Mouse (Mus musculus): ENCODE measurements around the gene Bcl7c. TPM values are rescaled to one million over a fixed set of nuclear protein-coding genes. Genes with fewer than 3 reads are reported as not detected.

Gene Bcl7c
- polyA plus RNA-seq, 1 experiment, result 94.7 TPM

GRCm38 (mm10) chr7:127707045-127707956 lies 1.4 kb downstream of the Bcl7c start:
- Histone ChIP-seq H3K79me2 (ENCODE audit: control insufficient read depth, insufficient read depth) (peaks cover 17% of the 10 kb centered on the region), H3K27me3 (ENCODE audit: control insufficient read depth, insufficient read depth, insufficient read length) (no peaks in the 10 kb centered on the region), H3K4me3 (peak overlapping the region; percentile 35), H3ac (ENCODE audit: control insufficient read depth, insufficient read length) (peak overlapping the region; percentile 52), H3K4me2 (ENCODE audit: low read depth) (peak overlapping the region; percentile 87), H3K36me3 (ENCODE audit: control insufficient read depth, insufficient read depth) (peaks cover 7% of the 10 kb centered on the region)
- TF ChIP-seq SRF (IDR thresholded peaks at IDR 0.05; ENCODE audit: control insufficient read depth, insufficient read length, low read depth), result no peak

GRCm38 (mm10) chr7:127705706-127706105 lies 3.0 kb downstream of the Bcl7c start:
- no peak overlapping the region for H3ac ChIP-seq (ENCODE audit: control insufficient read depth, insufficient read length)
- H3K36me3 ChIP-seq (ENCODE audit: control insufficient read depth, insufficient read depth), result peaks cover 11% of the 10 kb centered on the region
- TF ChIP-seq MYOD1 (IDR thresholded peaks at IDR 0.05; ENCODE audit: control insufficient read depth in 1 of 3, insufficient read length in 2 of 3, low read depth in 2 of 3), result no peak
- TF ChIP-seq CEBPB (IDR thresholded peaks at IDR 0.05; ENCODE audit: insufficient read depth, poor library complexity, severe bottlenecking), result no peak
- no peak for TF ChIP-seq POLR2AphosphoS2 (IDR thresholded peaks at IDR 0.05; ENCODE audit: insufficient read length, low read depth)
- TF ChIP-seq TCF3 (IDR thresholded peaks at IDR 0.05; ENCODE audit: insufficient read length, low read depth), result no peak
- no peak for TF ChIP-seq E2F4 (IDR thresholded peaks at IDR 0.05; ENCODE audit: insufficient read depth)
- no peak for TF ChIP-seq POLR2A (IDR thresholded peaks at IDR 0.05; ENCODE audit: insufficient read length, low read depth)
- TF ChIP-seq REST (IDR thresholded peaks at IDR 0.05; ENCODE audit: insufficient read depth, insufficient read length), result no peak
- H3K4me3 ChIP-seq, result no peak overlapping the region
- no peak overlapping the region for H3K4me2 ChIP-seq (ENCODE audit: low read depth)
- H3K27me3 ChIP-seq (ENCODE audit: control insufficient read depth, insufficient read depth, insufficient read length), result no peaks in the 10 kb centered on the region
- H3K79me2 ChIP-seq (ENCODE audit: control insufficient read depth, insufficient read depth), result peaks cover 17% of the 10 kb centered on the region

GRCm38 (mm10) chr7:127704598-127704997 lies 4.1 kb downstream of the Bcl7c start:
- Histone ChIP-seq H3ac (ENCODE audit: control insufficient read depth, insufficient read length) (no peak overlapping the region), H3K4me3 (no peak overlapping the region), H3K36me3 (ENCODE audit: control insufficient read depth, insufficient read depth) (peaks cover 11% of the 10 kb centered on the region), H3K79me2 (ENCODE audit: control insufficient read depth, insufficient read depth) (peaks cover 17% of the 10 kb centered on the region), H3K4me2 (ENCODE audit: low read depth) (no peak overlapping the region), H3K27me3 (ENCODE audit: control insufficient read depth, insufficient read depth, insufficient read length) (no peaks in the 10 kb centered on the region)
- TF ChIP-seq TCF12 (IDR thresholded peaks at IDR 0.05; ENCODE audit: insufficient read depth, poor library complexity, severe bottlenecking), result no peak
- no peak for TF ChIP-seq MYOG (IDR thresholded peaks at IDR 0.05; ENCODE audit: control insufficient read depth in 1 of 3, insufficient read depth in 1 of 3, insufficient read length in 2 of 3, low read depth in 2 of 3)

GRCm38 (mm10) chr7:127703561-127704178 lies 5.1 kb downstream of the Bcl7c start:
- no peak overlapping the region for H3K4me3 ChIP-seq
- TF ChIP-seq MYOD1 (IDR thresholded peaks at IDR 0.05; ENCODE audit: control insufficient read depth in 1 of 3, insufficient read length in 2 of 3, low read depth in 2 of 3) (no peak), MYOG (IDR thresholded peaks at IDR 0.05; ENCODE audit: control insufficient read depth in 1 of 3, insufficient read depth in 1 of 3, insufficient read length in 2 of 3, low read depth in 2 of 3) (no peak), TCF12 (IDR thresholded peaks at IDR 0.05; ENCODE audit: insufficient read depth, poor library complexity, severe bottlenecking) (no peak), E2F4 (IDR thresholded peaks at IDR 0.05; ENCODE audit: insufficient read depth) (no peak), CEBPB (IDR thresholded peaks at IDR 0.05; ENCODE audit: insufficient read depth, poor library complexity, severe bottlenecking) (no peak), SRF (IDR thresholded peaks at IDR 0.05; ENCODE audit: control insufficient read depth, insufficient read length, low read depth) (no peak), POLR2A (IDR thresholded peaks at IDR 0.05; ENCODE audit: insufficient read length, low read depth) (no peak)
- peaks cover 17% of the 10 kb centered on the region for H3K79me2 ChIP-seq (ENCODE audit: control insufficient read depth, insufficient read depth)
- H3K27me3 ChIP-seq (ENCODE audit: control insufficient read depth, insufficient read depth, insufficient read length), result no peaks in the 10 kb centered on the region
- peaks cover 11% of the 10 kb centered on the region for H3K36me3 ChIP-seq (ENCODE audit: control insufficient read depth, insufficient read depth)
- no peak overlapping the region for H3ac ChIP-seq (ENCODE audit: control insufficient read depth, insufficient read length)
- H3K4me2 ChIP-seq (ENCODE audit: low read depth), result no peak overlapping the region

- H3K4me2 ChIP-seq (ENCODE audit: low read depth), result no peak overlapping the region
- no peaks in the 10 kb centered on the region for H3K27me3 ChIP-seq (ENCODE audit: control insufficient read depth, insufficient read depth, insufficient read length)
- H3K36me3 ChIP-seq (ENCODE audit: control insufficient read depth, insufficient read depth), result peaks cover 11% of the 10 kb centered on the region
- no peak overlapping the region for H3ac ChIP-seq (ENCODE audit: control insufficient read depth, insufficient read length)
- TF ChIP-seq POLR2A (IDR thresholded peaks at IDR 0.05; ENCODE audit: insufficient read length, low read depth) (no peak), SRF (IDR thresholded peaks at IDR 0.05; ENCODE audit: control insufficient read depth, insufficient read length, low read depth) (no peak), MYOD1 (IDR thresholded peaks at IDR 0.05; ENCODE audit: control insufficient read depth in 1 of 3, insufficient read length in 2 of 3, low read depth in 2 of 3) (no peak), TCF12 (IDR thresholded peaks at IDR 0.05; ENCODE audit: insufficient read depth, poor library complexity, severe bottlenecking) (no peak), TCF3 (IDR thresholded peaks at IDR 0.05; ENCODE audit: insufficient read length, low read depth) (no peak), REST (IDR thresholded peaks at IDR 0.05; ENCODE audit: insufficient read depth, insufficient read length) (no peak), USF1 (IDR thresholded peaks at IDR 0.05; ENCODE audit: low read depth) (no peak), POLR2AphosphoS2 (IDR thresholded peaks at IDR 0.05; ENCODE audit: insufficient read length, low read depth) (no peak), MYOG (IDR thresholded peaks at IDR 0.05; ENCODE audit: control insufficient read depth in 1 of 3, insufficient read depth in 1 of 3, insufficient read length in 2 of 3, low read depth in 2 of 3) (no peak), MAX (IDR thresholded peaks at IDR 0.05; ENCODE audit: low read depth) (no peak), E2F4 (IDR thresholded peaks at IDR 0.05; ENCODE audit: insufficient read depth) (no peak), CEBPB (IDR thresholded peaks at IDR 0.05; ENCODE audit: insufficient read depth, poor library complexity, severe bottlenecking) (no peak)
- no peaks in the 10 kb centered on the region for H3K79me2 ChIP-seq (ENCODE audit: control insufficient read depth, insufficient read depth)
- H3K4me3 ChIP-seq, result no peak overlapping the region
Observed at GRCm38 (mm10) chr7:127700712-127701331, 7.9 kb downstream of the Bcl7c start.

Data from myocyte (in vitro differentiated cells).